Mouse (Mus musculus) adrenal gland, adult 2 months (tissue): ENCODE results near the gene Sclt1. TPM values are rescaled to one million over a fixed set of nuclear protein-coding genes. Genes with fewer than 3 reads are reported as not detected.

Experiments used
- DNase-seq: peaks from one replicate; pipeline ENCODE4 v3.0.0; 2021
- polyA plus RNA-seq: library from polyadenylated mRNA; depleted of rRNA; stranded (reverse); fragments of >200 nt; gene quantifications from 2 replicates; pipeline ENCODE4 v1.2.3, GENCODE M21; 2012
- total RNA-seq, 2 experiments: library from RNA; stranded (reverse); gene quantifications; 2 replicates each; pipeline ENCODE4 v1.2.3; 2021

The Sclt1 gene
- total and polyA plus RNA-seq, 3 experiments = 8.1 to 12.8 (median 9.7) TPM

- DNase-seq = no peak
Measured at GRCm38 (mm10) chr3:41606330-41606664, 136.0 kb downstream of the Sclt1 start.

GRCm38 (mm10) chr3:41605601-41606329 is 136.5 kb downstream of the Sclt1 start:
- DNase-seq = peak; percentile 59

- no peak for DNase-seq
Measured at GRCm38 (mm10) chr3:41604629-41605321, 137.5 kb downstream of the Sclt1 start.

- no peak for DNase-seq
Measured at GRCm38 (mm10) chr3:41603470-41604019, 138.8 kb downstream of the Sclt1 start.

GRCm38 (mm10) chr3:41602933-41603332 is 139.4 kb downstream of the Sclt1 start:
- no peak for DNase-seq

GRCm38 (mm10) chr3:41601226-41602020 is 140.9 kb downstream of the Sclt1 start:
- no peak for DNase-seq

GRCm38 (mm10) chr3:41599806-41600589 is 142.3 kb downstream of the Sclt1 start:
- DNase-seq = peak; percentile 55

- DNase-seq = no peak
Measured at GRCm38 (mm10) chr3:41599226-41599625, 143.1 kb downstream of the Sclt1 start.

- DNase-seq = peak; percentile 46
Measured at GRCm38 (mm10) chr3:41598412-41598811, 143.9 kb downstream of the Sclt1 start.

GRCm38 (mm10) chr3:41597036-41597435 is 145.3 kb downstream of the Sclt1 start:
- DNase-seq = no peak

- DNase-seq = no peak
Measured at GRCm38 (mm10) chr3:41595010-41595409, 147.3 kb downstream of the Sclt1 start.

- DNase-seq = no peak
Measured at GRCm38 (mm10) chr3:41594097-41594879, 148.0 kb downstream of the Sclt1 start.

- no peak for DNase-seq
Measured at GRCm38 (mm10) chr3:41592805-41593204, 149.5 kb downstream of the Sclt1 start.

- peak; percentile 60 for DNase-seq
Measured at GRCm38 (mm10) chr3:41591651-41592170, 150.6 kb downstream of the Sclt1 start.

- peak; percentile 43 for DNase-seq
Measured at GRCm38 (mm10) chr3:41590695-41591559, 151.4 kb downstream of the Sclt1 start.

GRCm38 (mm10) chr3:41589988-41590387 is 152.3 kb downstream of the Sclt1 start:
- DNase-seq = no peak

GRCm38 (mm10) chr3:41589246-41589914 is 152.9 kb downstream of the Sclt1 start:
- DNase-seq = no peak

GRCm38 (mm10) chr3:41588495-41588894 is 153.8 kb downstream of the Sclt1 start:
- no peak for DNase-seq

- peak; percentile 64 for DNase-seq
Measured at GRCm38 (mm10) chr3:41587588-41587987, 154.7 kb downstream of the Sclt1 start.
